Mouse (Mus musculus): Measurements from ENCODE around the gene Zfp385c. TPM values are rescaled to one million over a fixed set of nuclear protein-coding genes. Genes with fewer than 3 reads are reported as not detected.

Zfp385c gene
- total and polyA plus RNA-seq, 3 experiments, result 0.12 to 0.15 TPM; not detected in 1

GRCm38 (mm10) chr11:100697921-100698320 lies 5.7 kb upstream of the Zfp385c start:
- no peaks in the 10 kb centered on the region for H3K9me3 ChIP-seq (replicated peaks; ENCODE audit: insufficient read depth, low read length)

GRCm38 (mm10) chr11:100694926-100695325 lies 2.7 kb upstream of the Zfp385c start:
- no peaks in the 10 kb centered on the region for H3K27me3 ChIP-seq (ENCODE audit: control insufficient read depth in 1 of 2, insufficient read depth in 2 of 2, low read length in 2 of 2)
- TF ChIP-seq CHD1 (IDR thresholded peaks at IDR 0.05; ENCODE audit: low read depth, low read length) (no peak), CHD2 (IDR thresholded peaks at IDR 0.05; ENCODE audit: low read length) (no peak), TBP (IDR thresholded peaks at IDR 0.05; ENCODE audit: low read depth, low read length) (no peak), TCF12 (IDR thresholded peaks at IDR 0.05; ENCODE audit: low read depth, low read length) (no peak), ZC3H11A (IDR thresholded peaks at IDR 0.05; ENCODE audit: low read depth, low read length) (peak; percentile 96), SMC3 (IDR thresholded peaks at IDR 0.05; ENCODE audit: low read depth, low read length) (peak; percentile 99), USF2 (IDR thresholded peaks at IDR 0.05; ENCODE audit: borderline replicate concordance in 1 of 2, insufficient read depth in 1 of 2, low read depth in 1 of 2, low read length in 2 of 2) (no peak), RAD21 (IDR thresholded peaks at IDR 0.05; ENCODE audit: low read depth, low read length) (peak; percentile 97), GATA1 (IDR thresholded peaks at IDR 0.05; ENCODE audit: low read depth, low read length) (no peak), GABPA (IDR thresholded peaks at IDR 0.05; ENCODE audit: low read depth, low read length) (no peak), RCOR1 (IDR thresholded peaks at IDR 0.05; ENCODE audit: low read depth, low read length) (no peak), EP300 (IDR thresholded peaks at IDR 0.05; ENCODE audit: low read depth in 1 of 2, low read length in 2 of 2) (no peak), CTCF (IDR thresholded peaks at IDR 0.05 in 2 of 3, conservative IDR thresholded peaks at IDR 0.05 in 1 of 3; ENCODE audit: control insufficient read depth in 1 of 3, insufficient read depth in 1 of 3, low read depth in 2 of 3, low read length in 3 of 3, poor library complexity in 1 of 3, severe bottlenecking in 1 of 3) (peak; percentile 98), E2F4 (IDR thresholded peaks at IDR 0.05; ENCODE audit: borderline replicate concordance, low read depth, low read length) (no peak)

More at GRCm38 (mm10) chr11:100697921-100698320, 5.7 kb upstream of the Zfp385c start:
- Histone ChIP-seq H3K27me3 (ENCODE audit: control insufficient read depth in 1 of 2, insufficient read depth in 2 of 2, low read length in 2 of 2) (no peaks in the 10 kb centered on the region), H3K4me1 (ENCODE audit: control insufficient read depth in 1 of 2, insufficient read depth in 2 of 2, low read length in 2 of 2) (peaks cover 0 to 5% of the 10 kb centered on the region in 2 experiments; a peak in 3 of 4 replicates), H3K4me3 (ENCODE audit: control insufficient read depth in 1 of 2, insufficient read depth in 1 of 2, low read depth in 2 of 2, low read length in 2 of 2) (no peak overlapping the region), H3K36me3 (ENCODE audit: control insufficient read depth in 1 of 2, insufficient read depth in 2 of 2, low read length in 2 of 2) (peaks cover 0 to 5% of the 10 kb centered on the region in 2 experiments; a peak in 2 of 4 replicates), H3K79me2 (ENCODE audit: control insufficient read depth, insufficient read depth, low read length, poor library complexity) (no peaks in the 10 kb centered on the region), H3K27ac (ENCODE audit: control insufficient read depth, low read depth, low read length) (no peak overlapping the region), H3K9ac (ENCODE audit: control insufficient read depth, low read depth, low read length, poor library complexity, severe bottlenecking) (no peak overlapping the region)
- no peak for DNase-seq (ENCODE audit: low read depth, low spot score)
- no peak for TF ChIP-seq UBTF (IDR thresholded peaks at IDR 0.05; ENCODE audit: borderline replicate concordance, insufficient read depth, low read depth, low read length)
- TF ChIP-seq CTCF (IDR thresholded peaks at IDR 0.05 in 2 of 3, conservative IDR thresholded peaks at IDR 0.05 in 1 of 3; ENCODE audit: control insufficient read depth in 1 of 3, insufficient read depth in 1 of 3, low read depth in 2 of 3, low read length in 3 of 3, poor library complexity in 1 of 3, severe bottlenecking in 1 of 3), result no peak
- no peak for TF ChIP-seq ETS1 (IDR thresholded peaks at IDR 0.05; ENCODE audit: low read depth, low read length)
- TF ChIP-seq RCOR1 (IDR thresholded peaks at IDR 0.05; ENCODE audit: low read depth, low read length), result no peak
- no peak for TF ChIP-seq MYC (IDR thresholded peaks at IDR 0.05; ENCODE audit: low read depth, low read length)
- no peak for TF ChIP-seq CHD2 (IDR thresholded peaks at IDR 0.05; ENCODE audit: low read length)
- no peak for TF ChIP-seq ZMIZ1 (IDR thresholded peaks at IDR 0.05; ENCODE audit: low read depth, low read length)
- no peak for TF ChIP-seq MAX (IDR thresholded peaks at IDR 0.05; ENCODE audit: low read length)
- TF ChIP-seq BHLHE40 (IDR thresholded peaks at IDR 0.05; ENCODE audit: borderline replicate concordance, low read depth, low read length), result no peak
- TF ChIP-seq TBP (IDR thresholded peaks at IDR 0.05; ENCODE audit: low read depth, low read length), result no peak
- no peak for TF ChIP-seq POLR2A (IDR thresholded peaks at IDR 0.05; ENCODE audit: control insufficient read depth in 1 of 2, insufficient read depth in 1 of 2, low read depth in 1 of 2, low read length in 2 of 2, poor library complexity in 1 of 2)
- TF ChIP-seq ELF1 (IDR thresholded peaks at IDR 0.05; ENCODE audit: low read depth, low read length), result no peak
- TF ChIP-seq SIN3A (IDR thresholded peaks at IDR 0.05; ENCODE audit: low read length), result no peak
- no peak for TF ChIP-seq MAZ (IDR thresholded peaks at IDR 0.05; ENCODE audit: low read depth, low read length)
- TF ChIP-seq USF2 (IDR thresholded peaks at IDR 0.05; ENCODE audit: borderline replicate concordance in 1 of 2, insufficient read depth in 1 of 2, low read depth in 1 of 2, low read length in 2 of 2), result no peak
- TF ChIP-seq JUND (IDR thresholded peaks at IDR 0.05; ENCODE audit: low read depth, low read length), result no peak
- TF ChIP-seq POLR2AphosphoS5 (IDR thresholded peaks at IDR 0.05; ENCODE audit: borderline replicate concordance, low read depth, low read length), result no peak
- no peak for TF ChIP-seq ZNF384 (IDR thresholded peaks at IDR 0.05; ENCODE audit: low read depth, low read length)
- no peak for TF ChIP-seq MXI1 (IDR thresholded peaks at IDR 0.05; ENCODE audit: low read depth, low read length)
- TF ChIP-seq GABPA (IDR thresholded peaks at IDR 0.05; ENCODE audit: low read depth, low read length), result no peak

More at GRCm38 (mm10) chr11:100694926-100695325, 2.7 kb upstream of the Zfp385c start:
- Histone ChIP-seq H3K36me3 (ENCODE audit: control insufficient read depth in 1 of 2, insufficient read depth in 2 of 2, low read length in 2 of 2) (no peaks in the 10 kb centered on the region), H3K79me2 (ENCODE audit: control insufficient read depth, insufficient read depth, low read length, poor library complexity) (no peaks in the 10 kb centered on the region), H3K27ac (ENCODE audit: control insufficient read depth, low read depth, low read length) (no peak overlapping the region), H3K4me1 (ENCODE audit: control insufficient read depth in 1 of 2, insufficient read depth in 2 of 2, low read length in 2 of 2) (peaks cover 2 to 8% of the 10 kb centered on the region in 2 experiments; a peak in 2 of 4 replicates), H3K4me3 (ENCODE audit: control insufficient read depth in 1 of 2, insufficient read depth in 1 of 2, low read depth in 2 of 2, low read length in 2 of 2) (no peak overlapping the region), H3K9ac (ENCODE audit: control insufficient read depth, low read depth, low read length, poor library complexity, severe bottlenecking) (no peak overlapping the region), H3K9me3 (replicated peaks; ENCODE audit: insufficient read depth, low read length) (no peaks in the 10 kb centered on the region)
- DNase-seq (ENCODE audit: low read depth, low spot score), result peak; percentile 80

Data from MEL (cell line).